Mouse (Mus musculus): Measurements from ENCODE around the gene Sema3f. TPM values are rescaled to one million over a fixed set of nuclear protein-coding genes. Genes with fewer than 3 reads are reported as not detected.
A peak's percentile ranks its signal among the peaks of the same experiment; 100 is the strongest.

The Sema3f gene
- polyA plus RNA-seq, 1 experiment from 2014 or later = 3.9 TPM

- Histone ChIP-seq H3K36me3 (ENCODE audit: control insufficient read depth, insufficient read depth) (no peaks in the 10 kb centered on the region), H3K27me3 (replicated peaks; ENCODE audit: control insufficient read depth, insufficient read depth, low read length) (peaks cover 5% of the 10 kb centered on the region; the same call in 1 of the 2 replicates), H3K9ac (ENCODE audit: low read depth, low read length) (no peak overlapping the region), H3K4me2 (replicated peaks; ENCODE audit: low read depth) (no peak overlapping the region), H3K9me3 (ENCODE audit: control insufficient read depth) (no peaks in the 10 kb centered on the region), H3K27ac (ENCODE audit: low read depth, low read length) (no peak overlapping the region), H3K4me1 (replicated peaks; ENCODE audit: control insufficient read depth, insufficient read depth, low read length) (peaks cover 4% of the 10 kb centered on the region; the same call in 1 of the 2 replicates), H3K4me3 (ENCODE audit: low read depth, low read length) (no peak overlapping the region)
- ATAC-seq = no peak
- no peak for TF ChIP-seq CTCF (IDR thresholded peaks at IDR 0.05; ENCODE audit: low read depth)
- WGBS = 44% methylated on average over 3 of the region's 3 CpGs
These were observed 19.4 kb upstream of the Sema3f start for GRCm38 (mm10) chr9:107729709-107730108.

- H3K9ac ChIP-seq (ENCODE audit: low read depth, low read length) = no peak overlapping the region
- no peak overlapping the region for H3K4me3 ChIP-seq (ENCODE audit: low read depth, low read length)
- WGBS = 68% methylated on average over 6 of the region's 6 CpGs
- no peak for ATAC-seq
- no peaks in the 10 kb centered on the region for H3K36me3 ChIP-seq (ENCODE audit: control insufficient read depth, insufficient read depth)
- H3K27me3 ChIP-seq (replicated peaks; ENCODE audit: control insufficient read depth, insufficient read depth, low read length) = no peaks in the 10 kb centered on the region
- no peak overlapping the region for H3K4me2 ChIP-seq (replicated peaks; ENCODE audit: low read depth)
- no peak for TF ChIP-seq CTCF (IDR thresholded peaks at IDR 0.05; ENCODE audit: low read depth)
- no peak overlapping the region for H3K27ac ChIP-seq (ENCODE audit: low read depth, low read length)
- no peaks in the 10 kb centered on the region for H3K9me3 ChIP-seq (ENCODE audit: control insufficient read depth)
- H3K4me1 ChIP-seq (replicated peaks; ENCODE audit: control insufficient read depth, insufficient read depth, low read length) = peaks cover 9% of the 10 kb centered on the region; the same call in 1 of the 2 replicates
These were observed 18.8 kb upstream of the Sema3f start for GRCm38 (mm10) chr9:107728919-107729670.

GRCm38 (mm10) chr9:107727041-107727440, 16.8 kb upstream of the Sema3f start:
- H3K27ac ChIP-seq (ENCODE audit: low read depth, low read length) = no peak overlapping the region
- H3K9me3 ChIP-seq (ENCODE audit: control insufficient read depth) = no peaks in the 10 kb centered on the region
- no peak for TF ChIP-seq CTCF (IDR thresholded peaks at IDR 0.05; ENCODE audit: low read depth)
- peaks cover 11% of the 10 kb centered on the region for H3K4me1 ChIP-seq (replicated peaks; ENCODE audit: control insufficient read depth, insufficient read depth, low read length)
- H3K4me2 ChIP-seq (replicated peaks; ENCODE audit: low read depth) = no peak overlapping the region
- no peak overlapping the region for H3K9ac ChIP-seq (ENCODE audit: low read depth, low read length)
- H3K27me3 ChIP-seq (replicated peaks; ENCODE audit: control insufficient read depth, insufficient read depth, low read length) = no peaks in the 10 kb centered on the region
- WGBS = 48% methylated on average over 3 of the region's 3 CpGs
- ATAC-seq = no peak
- no peaks in the 10 kb centered on the region for H3K36me3 ChIP-seq (ENCODE audit: control insufficient read depth, insufficient read depth)
- H3K4me3 ChIP-seq (ENCODE audit: low read depth, low read length) = no peak overlapping the region

GRCm38 (mm10) chr9:107724796-107725195, 14.5 kb upstream of the Sema3f start:
- no peak overlapping the region for H3K9ac ChIP-seq (ENCODE audit: low read depth, low read length)
- WGBS = 91% methylated on average over 1 of the region's 1 CpGs
- H3K27me3 ChIP-seq (replicated peaks; ENCODE audit: control insufficient read depth, insufficient read depth, low read length) = no peaks in the 10 kb centered on the region
- 0 out of 2 replicates have a peak overlapping the region, but pooled peaks have one; percentile 21 for H3K27ac ChIP-seq (ENCODE audit: low read depth, low read length)
- H3K4me2 ChIP-seq (replicated peaks; ENCODE audit: low read depth) = no peak overlapping the region
- TF ChIP-seq CTCF (IDR thresholded peaks at IDR 0.05; ENCODE audit: low read depth) = no peak
- H3K9me3 ChIP-seq (ENCODE audit: control insufficient read depth) = no peaks in the 10 kb centered on the region
- ATAC-seq = 0 out of 2 replicates have a peak, but pooled peaks have one; percentile 25
- peaks cover 11% of the 10 kb centered on the region for H3K4me1 ChIP-seq (replicated peaks; ENCODE audit: control insufficient read depth, insufficient read depth, low read length)
- no peaks in the 10 kb centered on the region for H3K36me3 ChIP-seq (ENCODE audit: control insufficient read depth, insufficient read depth)
- H3K4me3 ChIP-seq (ENCODE audit: low read depth, low read length) = no peak overlapping the region

- H3K4me3 ChIP-seq (ENCODE audit: low read depth, low read length) = no peak overlapping the region
These were observed 13.7 kb upstream of the Sema3f start for GRCm38 (mm10) chr9:107723794-107724531.

GRCm38 (mm10) chr9:107723292-107723691, 13.0 kb upstream of the Sema3f start:
- TF ChIP-seq CTCF (IDR thresholded peaks at IDR 0.05; ENCODE audit: low read depth) = 0 out of 2 replicates have a peak, but pooled peaks have one; percentile 5
- H3K27me3 ChIP-seq (replicated peaks; ENCODE audit: control insufficient read depth, insufficient read depth, low read length) = no peaks in the 10 kb centered on the region
- H3K9ac ChIP-seq (ENCODE audit: low read depth, low read length) = no peak overlapping the region
- ATAC-seq = peak; percentile 21; the same call in 1 of the 2 replicates
- no peak overlapping the region for H3K4me3 ChIP-seq (ENCODE audit: low read depth, low read length)
- H3K36me3 ChIP-seq (ENCODE audit: control insufficient read depth, insufficient read depth) = no peaks in the 10 kb centered on the region
- H3K4me1 ChIP-seq (replicated peaks; ENCODE audit: control insufficient read depth, insufficient read depth, low read length) = peaks cover 11% of the 10 kb centered on the region
- no peaks in the 10 kb centered on the region for H3K9me3 ChIP-seq (ENCODE audit: control insufficient read depth)
- WGBS = 21% methylated on average over 6 of the region's 6 CpGs
- H3K27ac ChIP-seq (ENCODE audit: low read depth, low read length) = no peak overlapping the region
- H3K4me2 ChIP-seq (replicated peaks; ENCODE audit: low read depth) = peak overlapping the region; percentile 37; the same call in 1 of the 2 replicates

More at GRCm38 (mm10) chr9:107723794-107724531, 13.7 kb upstream of the Sema3f start:
- H3K27ac ChIP-seq (ENCODE audit: low read depth, low read length) = peak overlapping the region; percentile 41; the same call in 1 of the 2 replicates
- H3K9me3 ChIP-seq (ENCODE audit: control insufficient read depth) = no peaks in the 10 kb centered on the region
- H3K27me3 ChIP-seq (replicated peaks; ENCODE audit: control insufficient read depth, insufficient read depth, low read length) = no peaks in the 10 kb centered on the region
- H3K9ac ChIP-seq (ENCODE audit: low read depth, low read length) = no peak overlapping the region
- no peak for ATAC-seq
- 4% methylated on average over 11 of the region's 11 CpGs for WGBS
- peak overlapping the region; percentile 37; the same call in 1 of the 2 replicates for H3K4me2 ChIP-seq (replicated peaks; ENCODE audit: low read depth)
- H3K36me3 ChIP-seq (ENCODE audit: control insufficient read depth, insufficient read depth) = no peaks in the 10 kb centered on the region
- no peak for TF ChIP-seq CTCF (IDR thresholded peaks at IDR 0.05; ENCODE audit: low read depth)
- peaks cover 11% of the 10 kb centered on the region for H3K4me1 ChIP-seq (replicated peaks; ENCODE audit: control insufficient read depth, insufficient read depth, low read length)
